Mouse (Mus musculus) ovary, adult 18-20 months (tissue): Measurements from ENCODE around the gene Gins2.

ENCODE experiments used
- DNase-seq: peaks from one replicate; pipeline ENCODE4 v3.0.0; 2022; ENCODE audit warnings: low spot score, mixed read lengths

Gins2 gene

GRCm38 (mm10) chr8:120565151-120565711 is 23.9 kb downstream of the Gins2 start:
- DNase-seq, result no peak

GRCm38 (mm10) chr8:120563851-120564837 is 25.0 kb downstream of the Gins2 start:
- peak; percentile 78 for DNase-seq

GRCm38 (mm10) chr8:120563348-120563724 is 25.8 kb downstream of the Gins2 start:
- DNase-seq, result no peak

GRCm38 (mm10) chr8:120562680-120563347 is 26.3 kb downstream of the Gins2 start:
- DNase-seq, result no peak

GRCm38 (mm10) chr8:120561539-120562435 is 27.3 kb downstream of the Gins2 start:
- no peak for DNase-seq

GRCm38 (mm10) chr8:120560535-120560934 is 28.6 kb downstream of the Gins2 start:
- no peak for DNase-seq

- no peak for DNase-seq
Observed at GRCm38 (mm10) chr8:120559654-120560053, 29.4 kb downstream of the Gins2 start.

GRCm38 (mm10) chr8:120558162-120558561 is 30.9 kb downstream of the Gins2 start:
- no peak for DNase-seq

- no peak for DNase-seq
Observed at GRCm38 (mm10) chr8:120557170-120557965, 31.7 kb downstream of the Gins2 start.

- no peak for DNase-seq
Observed at GRCm38 (mm10) chr8:120556198-120556892, 32.8 kb downstream of the Gins2 start.

GRCm38 (mm10) chr8:120554466-120555039 is 34.6 kb downstream of the Gins2 start:
- no peak for DNase-seq

- no peak for DNase-seq
Observed at GRCm38 (mm10) chr8:120553441-120554123, 35.5 kb downstream of the Gins2 start.

- DNase-seq, result no peak
Observed at GRCm38 (mm10) chr8:120552509-120552908, 36.6 kb downstream of the Gins2 start.

GRCm38 (mm10) chr8:120551677-120551980 is 37.5 kb downstream of the Gins2 start:
- no peak for DNase-seq

GRCm38 (mm10) chr8:120550937-120551676 is 38.0 kb downstream of the Gins2 start:
- no peak for DNase-seq

GRCm38 (mm10) chr8:120550430-120550829 is 38.7 kb downstream of the Gins2 start:
- no peak for DNase-seq

- no peak for DNase-seq
Observed at GRCm38 (mm10) chr8:120549922-120550321, 39.2 kb downstream of the Gins2 start.

GRCm38 (mm10) chr8:120549321-120549921 is 39.7 kb downstream of the Gins2 start:
- no peak for DNase-seq
